12 mouse cellular contexts compared by ENCODE assay signal in genomic region chr5:104239674-104240378, GRCm38 (mm10). TPM values are rescaled to one million over a fixed set of nuclear protein-coding genes. Genes with fewer than 3 reads are reported as not detected.
DNase-seq lines count a peak whose midpoint lies in the region; ATAC-seq and TF ChIP-seq lines count a peak whose summit lies in the region.
"Had no signal": no experiment of that assay in that cellular context is flagged by ENCODE, and none has a peak within 500 bp of the region (broad histone marks: within the 10 kb centered on the region; RNA-seq: fewer than 3 reads in every experiment).

No protein-coding gene starts in this region.

- no peak for ATAC-seq in hindbrain, postnatal 0 days
- ATAC-seq in hindbrain, embryonic 11.5 days (ENCODE audit: low FRiP score) = no peak

- H3K4me3 ChIP-seq in hindbrain, postnatal 0 days (ENCODE audit: low read length) = no peak overlapping the region
- H3K4me3 ChIP-seq in hindbrain, embryonic 11.5 days (ENCODE audit: low read depth, low read length) = no peak overlapping the region
- H3K4me3 ChIP-seq in embryonic facial prominence, embryonic 10.5 days = no peak overlapping the region
- H3K4me3 ChIP-seq in limb, embryonic 10.5 days = no peak overlapping the region
- H3K4me3 ChIP-seq: heart, embryonic 13.5 days; limb, embryonic 12.5 days had no signal

- TF ChIP-seq POLR2A in brain, embryonic 14.5 days (IDR thresholded peaks at IDR 0.05; ENCODE audit: borderline replicate concordance, extremely low read depth, insufficient read depth, insufficient read length, poor library complexity, severe bottlenecking) = no peak

- no peaks in the 10 kb centered on the region for H3K4me1 ChIP-seq in hindbrain, postnatal 0 days (ENCODE audit: insufficient read depth, low read length)
- H3K4me1 ChIP-seq in hindbrain, embryonic 11.5 days (replicated peaks; ENCODE audit: control insufficient read depth, insufficient read depth, low read length) = no peaks in the 10 kb centered on the region
- peaks cover 3% of the 10 kb centered on the region; the same call in 1 of the 2 replicates for H3K4me1 ChIP-seq in embryonic facial prominence, embryonic 10.5 days
- H3K4me1 ChIP-seq in limb, embryonic 10.5 days = no peaks in the 10 kb centered on the region
- H3K4me1 ChIP-seq: heart, embryonic 13.5 days; limb, embryonic 12.5 days had no signal

- no peak for TF ChIP-seq CTCF in hindbrain, postnatal 0 days (IDR thresholded peaks at IDR 0.05; ENCODE audit: low read depth)
- no peak for TF ChIP-seq CTCF in brain, embryonic 14.5 days (IDR thresholded peaks at IDR 0.05; ENCODE audit: borderline replicate concordance, extremely low read depth, insufficient read depth, insufficient read length)

- no peaks in the 10 kb centered on the region for H3K36me3 ChIP-seq in hindbrain, postnatal 0 days (ENCODE audit: insufficient read depth, low read length)
- H3K36me3 ChIP-seq in hindbrain, embryonic 11.5 days (ENCODE audit: control insufficient read depth, insufficient read depth, low read length) = no peaks in the 10 kb centered on the region
- no peaks in the 10 kb centered on the region for H3K36me3 ChIP-seq in embryonic facial prominence, embryonic 10.5 days (replicated peaks)
- no peaks in the 10 kb centered on the region for H3K36me3 ChIP-seq in limb, embryonic 10.5 days
- H3K36me3 ChIP-seq: heart, embryonic 13.5 days; limb, embryonic 12.5 days had no signal

- no peak overlapping the region for H3K27ac ChIP-seq in hindbrain, postnatal 0 days
- H3K27ac ChIP-seq in hindbrain, embryonic 11.5 days (ENCODE audit: low read depth, low read length) = no peak overlapping the region
- H3K27ac ChIP-seq in embryonic facial prominence, embryonic 10.5 days (replicated peaks) = no peak overlapping the region
- no peak overlapping the region for H3K27ac ChIP-seq in limb, embryonic 10.5 days
- H3K27ac ChIP-seq: heart, embryonic 13.5 days; limb, embryonic 12.5 days had no signal

- peak; percentile 37 for DNase-seq in hindbrain, postnatal 0 days (ENCODE audit: low spot score)
- DNase-seq in hindbrain, embryonic 11.5 days (ENCODE audit: low spot score) = no peak
- DNase-seq in brain, embryonic 14.5 days (ENCODE audit: low read depth) = peak; percentile 4
- DNase-seq in kidney, adult 18-20 months = peak; percentile 23
- peak; percentile 71 for DNase-seq in lung, postnatal 10 days
- no peak for DNase-seq in embryonic facial prominence, embryonic 10.5 days (ENCODE audit: low spot score)
- no peak for DNase-seq in limb, embryonic 10.5 days (ENCODE audit: low spot score)
- no peak for DNase-seq in thymus, postnatal 10 days (ENCODE audit: low spot score in 2 of 2)
- DNase-seq: cerebellum, adult 8-10 months had no signal

- H3K9me3 ChIP-seq in hindbrain, postnatal 0 days (ENCODE audit: low read length) = no peaks in the 10 kb centered on the region
- H3K9me3 ChIP-seq in hindbrain, embryonic 11.5 days (ENCODE audit: control insufficient read depth, low read length) = no peaks in the 10 kb centered on the region
- H3K9me3 ChIP-seq in embryonic facial prominence, embryonic 10.5 days = no peaks in the 10 kb centered on the region
- H3K9me3 ChIP-seq in limb, embryonic 10.5 days (replicated peaks) = no peaks in the 10 kb centered on the region
- H3K9me3 ChIP-seq: heart, embryonic 13.5 days; limb, embryonic 12.5 days had no signal

- H3K9ac ChIP-seq in hindbrain, postnatal 0 days (replicated peaks; ENCODE audit: low read length) = no peak overlapping the region
- no peak overlapping the region for H3K9ac ChIP-seq in hindbrain, embryonic 11.5 days (ENCODE audit: low read depth, low read length)
- H3K9ac ChIP-seq: heart, embryonic 13.5 days; limb, embryonic 12.5 days had no signal

- WGBS in hindbrain, postnatal 0 days = 69% methylated on average over 9 of the region's 9 CpGs
- WGBS in hindbrain, embryonic 11.5 days = 90% methylated on average over 9 of the region's 9 CpGs
- WGBS in embryonic facial prominence, embryonic 10.5 days = 88% methylated on average over 9 of the region's 9 CpGs
- WGBS in limb, embryonic 10.5 days = 90% methylated on average over 9 of the region's 9 CpGs

- no peak overlapping the region for H3K4me2 ChIP-seq in hindbrain, postnatal 0 days (ENCODE audit: low read depth, low read length)
- no peak overlapping the region for H3K4me2 ChIP-seq in hindbrain, embryonic 11.5 days (replicated peaks; ENCODE audit: low read depth, low read length)
- H3K4me2 ChIP-seq: heart, embryonic 13.5 days; limb, embryonic 12.5 days had no signal

- H3K27me3 ChIP-seq in hindbrain, postnatal 0 days (ENCODE audit: insufficient read depth, low read length) = no peaks in the 10 kb centered on the region
- no peaks in the 10 kb centered on the region for H3K27me3 ChIP-seq in hindbrain, embryonic 11.5 days (ENCODE audit: control insufficient read depth, insufficient read depth, low read length)
- no peaks in the 10 kb centered on the region for H3K27me3 ChIP-seq in embryonic facial prominence, embryonic 10.5 days (replicated peaks; ENCODE audit: low read depth, poor library complexity, severe bottlenecking)
- H3K27me3 ChIP-seq in limb, embryonic 10.5 days (ENCODE audit: low read depth, poor library complexity, severe bottlenecking) = no peaks in the 10 kb centered on the region
- H3K27me3 ChIP-seq: heart, embryonic 13.5 days; limb, embryonic 12.5 days had no signal

RNA-seq across cellular contexts. Expression of gene Dmp1, which starts 37.4 kb away (rescaled TPM):
- 0.26 TPM in 1 of 2 replicates, not detected in the other for total RNA-seq in hindbrain, postnatal 0 days (2014; rRNA removed)
- 0.21 and 0.24 TPM in 2 replicates for polyA plus RNA-seq in hindbrain, postnatal 0 days (2015; fragmentation: Nextera tagmentation; extraction: Ambion mirVana)
- 0.40 and 0.60 TPM in 2 replicates for polyA plus RNA-seq in hindbrain, embryonic 11.5 days (2014; fragmentation: Nextera tagmentation; extraction: Ambion mirVana)
- 0.16 and 1.1 TPM in 2 replicates for polyA plus RNA-seq in brain, embryonic 14.5 days (2012; rRNA removed)
- polyA plus RNA-seq in embryonic facial prominence, embryonic 10.5 days (2016; fragmentation: Nextera tagmentation; extraction: Ambion mirVana) = 0.06 and 0.09 TPM in 2 replicates
- polyA plus RNA-seq in limb, embryonic 10.5 days (2016; fragmentation: Nextera tagmentation; extraction: Ambion mirVana) = not detected in 2 replicates
- total RNA-seq: ES-E14 had no signal

RNA-seq across cellular contexts. Expression of gene Ibsp, which starts 59.1 kb away (rescaled TPM):
- total RNA-seq in hindbrain, postnatal 0 days (2014; rRNA removed) = 0.37 TPM in 1 of 2 replicates, not detected in the other
- polyA plus RNA-seq in hindbrain, postnatal 0 days (2015; fragmentation: Nextera tagmentation; extraction: Ambion mirVana) = 0.20 TPM in 1 of 2 replicates, not detected in the other
- 0.11 TPM in 1 of 2 replicates, not detected in the other for polyA plus RNA-seq in hindbrain, embryonic 11.5 days (2014; fragmentation: Nextera tagmentation; extraction: Ambion mirVana)
- 0.20 and 26.6 TPM in 2 replicates for polyA plus RNA-seq in brain, embryonic 14.5 days (2012; rRNA removed)
- polyA plus RNA-seq in embryonic facial prominence, embryonic 10.5 days (2016; fragmentation: Nextera tagmentation; extraction: Ambion mirVana) = 0.20 and 0.28 TPM in 2 replicates
- polyA plus RNA-seq in limb, embryonic 10.5 days (2016; fragmentation: Nextera tagmentation; extraction: Ambion mirVana) = not detected in 2 replicates
- total RNA-seq: ES-E14 had no signal
- polyA plus RNA-seq: limb, embryonic 12.5 days had no signal

Comparison
In these comparisons a context has a peak if more than half of its experiments do, and no peak if none do; other contexts are left out.
1. DNase-seq: peak in hindbrain, postnatal 0 days (single experiment), brain, embryonic 14.5 days (single experiment), kidney, adult 18-20 months (single experiment) and lung, postnatal 10 days (single experiment); none in hindbrain, embryonic 11.5 days (single experiment), embryonic facial prominence, embryonic 10.5 days (single experiment), limb, embryonic 10.5 days (single experiment) and thymus, postnatal 10 days (0 of 2).